ENCODE assay signal across 8 mouse cellular contexts in genomic region chr14:55592226-55592625, GRCm38 (mm10). TPM values are rescaled to one million over a fixed set of nuclear protein-coding genes. Genes with fewer than 3 reads are reported as not detected.
DNase-seq lines count a peak whose midpoint lies in the region; ATAC-seq and TF ChIP-seq lines count a peak whose summit lies in the region.

No protein-coding gene starts in this region.

- peaks cover 7% of the 10 kb centered on the region for H3K4me1 ChIP-seq in liver, adult 2 months (ENCODE audit: control insufficient read depth, insufficient read depth, low read length)
- H3K4me1 ChIP-seq in hindbrain, embryonic 15.5 days (replicated peaks): peaks cover 37% of the 10 kb centered on the region
- peaks cover 40% of the 10 kb centered on the region for H3K4me1 ChIP-seq in midbrain, embryonic 10.5 days

- no peak for DNase-seq in liver, adult 2 months (ENCODE audit: extremely low read depth, low read depth, low spot score)
- DNase-seq in liver: no peak
- DNase-seq in cerebellum, postnatal 14 days: peak; percentile 38 to 67
- DNase-seq in midbrain, embryonic 10.5 days (ENCODE audit: low spot score): no peak
- no peak for DNase-seq in frontal cortex, adult 2 months (ENCODE audit: extremely low spot score in 1 of 2, low spot score in 1 of 2)
- no peak for DNase-seq in testis, postnatal 10 days (ENCODE audit: low spot score)
- DNase-seq in urinary bladder, adult 2 months (ENCODE audit: low spot score): no peak

- no peak for TF ChIP-seq CTCF in liver, adult 2 months (IDR thresholded peaks at IDR 0.05; ENCODE audit: low read depth, low read length)

- H3K4me3 ChIP-seq in liver, adult 2 months (ENCODE audit: insufficient read depth, low read depth, low read length): peak overlapping the region; percentile 86
- H3K4me3 ChIP-seq in hindbrain, embryonic 15.5 days: peak overlapping the region; percentile 80
- H3K4me3 ChIP-seq in midbrain, embryonic 10.5 days: peak overlapping the region; percentile 95

- TF ChIP-seq POLR2A in liver, adult 2 months (IDR thresholded peaks at IDR 0.05; ENCODE audit: extremely low read depth, insufficient read depth, low read length): no peak

- WGBS in liver, adult 2 months: under 1% methylated on average over 16 of the region's 16 CpGs
- 8% methylated on average over 16 of the region's 16 CpGs for WGBS in hindbrain, embryonic 15.5 days
- WGBS in midbrain, embryonic 10.5 days: 13% methylated on average over 16 of the region's 16 CpGs

- peak overlapping the region; percentile 89 for H3K9ac ChIP-seq in liver, adult 2 months (ENCODE audit: low read depth, low read length)
- peak overlapping the region; percentile 78 for H3K9ac ChIP-seq in hindbrain, embryonic 15.5 days

- ATAC-seq in hindbrain, embryonic 15.5 days (ENCODE audit: low FRiP score, low read depth): no peak

- H3K4me2 ChIP-seq in hindbrain, embryonic 15.5 days: peak overlapping the region; percentile 87

- H3K27me3 ChIP-seq in liver, adult 2 months (ENCODE audit: control insufficient read depth, insufficient read depth, low read length): no peaks in the 10 kb centered on the region
- H3K27me3 ChIP-seq in hindbrain, embryonic 15.5 days: no peaks in the 10 kb centered on the region
- no peaks in the 10 kb centered on the region for H3K27me3 ChIP-seq in midbrain, embryonic 10.5 days (ENCODE audit: low read depth, poor library complexity, severe bottlenecking)

- no peaks in the 10 kb centered on the region for H3K9me3 ChIP-seq in hindbrain, embryonic 15.5 days
- no peaks in the 10 kb centered on the region for H3K9me3 ChIP-seq in midbrain, embryonic 10.5 days (replicated peaks)

- H3K79me2 ChIP-seq in liver, adult 2 months (ENCODE audit: control insufficient read depth, insufficient read depth, low read length): peaks cover 22% of the 10 kb centered on the region; the same call in 1 of the 2 replicates

- H3K36me3 ChIP-seq in liver, adult 2 months (ENCODE audit: control insufficient read depth, insufficient read depth, low read length): peaks cover 20% of the 10 kb centered on the region
- H3K36me3 ChIP-seq in hindbrain, embryonic 15.5 days: peaks cover 37% of the 10 kb centered on the region
- H3K36me3 ChIP-seq in midbrain, embryonic 10.5 days: peaks cover 60% of the 10 kb centered on the region

- H3K27ac ChIP-seq in liver, adult 2 months (replicated peaks; ENCODE audit: insufficient read depth, low read depth, low read length): peak overlapping the region; percentile 82
- peak overlapping the region; percentile 96 for H3K27ac ChIP-seq in hindbrain, embryonic 15.5 days (replicated peaks)
- H3K27ac ChIP-seq in midbrain, embryonic 10.5 days (replicated peaks): peak overlapping the region; percentile 93

RNA-seq across cellular contexts. Expression of gene Rnf31, which starts 0.7 kb away (rescaled TPM):
- 4.9 and 8.0 TPM in 2 replicates for total RNA-seq in liver, adult 2 months (2014; rRNA removed)
- 15.4 and 20.4 TPM in 2 replicates for polyA plus RNA-seq in liver, adult 2 months (2012; rRNA removed)
- polyA plus RNA-seq in hindbrain, embryonic 15.5 days (2015; fragmentation: Nextera tagmentation; extraction: Ambion mirVana): 20.1 and 25.7 TPM in 2 replicates
- polyA plus RNA-seq in midbrain, embryonic 10.5 days (2016; fragmentation: Nextera tagmentation; extraction: Ambion mirVana): 15.4 and 21.0 TPM in 2 replicates
- polyA plus RNA-seq in frontal cortex, adult 2 months (2012; rRNA removed): 24.2 TPM in 2 replicates
- 15.7 and 20.4 TPM in 2 replicates for polyA plus RNA-seq in urinary bladder, adult 2 months (2012; rRNA removed)

RNA-seq across cellular contexts. Expression of gene Psme2, which starts 1.3 kb away (rescaled TPM):
- 110 and 142 TPM in 2 replicates for total RNA-seq in liver, adult 2 months (2014; rRNA removed)
- 55.9 and 56.9 TPM in 2 replicates for polyA plus RNA-seq in liver, adult 2 months (2012; rRNA removed)
- polyA plus RNA-seq in hindbrain, embryonic 15.5 days (2015; fragmentation: Nextera tagmentation; extraction: Ambion mirVana): 178 and 204 TPM in 2 replicates
- polyA plus RNA-seq in midbrain, embryonic 10.5 days (2016; fragmentation: Nextera tagmentation; extraction: Ambion mirVana): 171 and 184 TPM in 2 replicates
- polyA plus RNA-seq in frontal cortex, adult 2 months (2012; rRNA removed): 43.2 and 46.9 TPM in 2 replicates
- polyA plus RNA-seq in urinary bladder, adult 2 months (2012; rRNA removed): 134 and 144 TPM in 2 replicates

RNA-seq across cellular contexts. Expression of gene Emc9, which starts 7.1 kb away (rescaled TPM):
- 32.7 and 36.1 TPM in 2 replicates for total RNA-seq in liver, adult 2 months (2014; rRNA removed)
- polyA plus RNA-seq in liver, adult 2 months (2012; rRNA removed): 46.8 and 57.2 TPM in 2 replicates
- polyA plus RNA-seq in hindbrain, embryonic 15.5 days (2015; fragmentation: Nextera tagmentation; extraction: Ambion mirVana): 42.0 and 48.9 TPM in 2 replicates
- polyA plus RNA-seq in midbrain, embryonic 10.5 days (2016; fragmentation: Nextera tagmentation; extraction: Ambion mirVana): 7.9 and 8.0 TPM in 2 replicates
- 56.3 and 58.2 TPM in 2 replicates for polyA plus RNA-seq in frontal cortex, adult 2 months (2012; rRNA removed)
- 19.3 and 21.2 TPM in 2 replicates for polyA plus RNA-seq in urinary bladder, adult 2 months (2012; rRNA removed)

RNA-seq across cellular contexts. Expression of gene Irf9, which starts 11.1 kb away (rescaled TPM):
- total RNA-seq in liver, adult 2 months (2014; rRNA removed): 21.1 and 24.2 TPM in 2 replicates
- 36.8 and 45.0 TPM in 2 replicates for polyA plus RNA-seq in liver, adult 2 months (2012; rRNA removed)
- 9.7 and 10.2 TPM in 2 replicates for polyA plus RNA-seq in hindbrain, embryonic 15.5 days (2015; fragmentation: Nextera tagmentation; extraction: Ambion mirVana)
- polyA plus RNA-seq in midbrain, embryonic 10.5 days (2016; fragmentation: Nextera tagmentation; extraction: Ambion mirVana): 6.5 and 6.9 TPM in 2 replicates
- 19.1 and 22.9 TPM in 2 replicates for polyA plus RNA-seq in frontal cortex, adult 2 months (2012; rRNA removed)
- 29.5 and 35.1 TPM in 2 replicates for polyA plus RNA-seq in urinary bladder, adult 2 months (2012; rRNA removed)

RNA-seq across cellular contexts. Expression of gene Psme1, which starts 14.3 kb away (rescaled TPM):
- total RNA-seq in liver, adult 2 months (2014; rRNA removed): 78.5 and 94.2 TPM in 2 replicates
- polyA plus RNA-seq in liver, adult 2 months (2012; rRNA removed): 46.9 and 59.9 TPM in 2 replicates
- 221 and 222 TPM in 2 replicates for polyA plus RNA-seq in hindbrain, embryonic 15.5 days (2015; fragmentation: Nextera tagmentation; extraction: Ambion mirVana)
- 88.7 and 97.9 TPM in 2 replicates for polyA plus RNA-seq in midbrain, embryonic 10.5 days (2016; fragmentation: Nextera tagmentation; extraction: Ambion mirVana)
- 62.6 and 82.8 TPM in 2 replicates for polyA plus RNA-seq in frontal cortex, adult 2 months (2012; rRNA removed)
- 136 and 167 TPM in 2 replicates for polyA plus RNA-seq in urinary bladder, adult 2 months (2012; rRNA removed)

Comparison
In these comparisons a context has a peak if more than half of its experiments do, and no peak if none do; other contexts are left out.
1. DNase-seq: peak in cerebellum, postnatal 14 days (2 of 2); none in liver, adult 2 months (single experiment), liver (single experiment), midbrain, embryonic 10.5 days (single experiment), frontal cortex, adult 2 months (0 of 2), testis, postnatal 10 days (single experiment) and urinary bladder, adult 2 months (single experiment).
2. Peak in every context shown above with its lines, with median percentiles within 50 percentile points of each other: H3K27ac ChIP-seq and H3K4me3 ChIP-seq.